Mouse (Mus musculus) G1E (cell line): ENCODE results near the gene Tchp. TPM values are rescaled to one million over a fixed set of nuclear protein-coding genes. Genes with fewer than 3 reads are reported as not detected.

Experiments used
- ATAC-seq: 2 replicates; pipeline ENCODE4 v1.8.0; 2016; ENCODE audit warnings: mild to moderate bottlenecking; ENCODE audit not compliant: insufficient number of reproducible peaks, poor library complexity, low FRiP score, severe bottlenecking; ENCODE audit errors: extremely low read depth
- DNase-seq: peaks from one replicate; pipeline ENCODE4 v3.0.0; 2012; ENCODE audit warnings: low spot score
- H3K27me3 ChIP-seq: 2 replicates; pipeline ENCODE4 v1.6.1; 2012; ENCODE audit warnings: mild to moderate bottlenecking, low read length, inconsistent platforms; ENCODE audit not compliant: insufficient read depth
- H3K36me3 ChIP-seq: replicated peaks from 2 replicates; pipeline ENCODE3; 2012; ENCODE audit warnings: mild to moderate bottlenecking, inconsistent platforms
- H3K4me1 ChIP-seq: 2 replicates; pipeline ENCODE4 v1.6.1; 2012; ENCODE audit warnings: low read depth, low read length, inconsistent platforms, mixed read lengths; ENCODE audit not compliant: insufficient read depth
- H3K4me3 ChIP-seq: 2 replicates; pipeline ENCODE4 v1.5.1; 2012; ENCODE audit warnings: low read depth, mild to moderate bottlenecking, inconsistent platforms, low read length, moderate library complexity, mixed read lengths
- H3K9me3 ChIP-seq: replicated peaks from 2 replicates; pipeline ENCODE4 v1.6.1; 2012; ENCODE audit warnings: inconsistent platforms
- CTCF ChIP-seq: IDR thresholded peaks from 2 replicates; pipeline ENCODE4 v1.5.1; 2012; ENCODE audit warnings: low read depth, low read length, inconsistent platforms, mixed read lengths
- GATA1 ChIP-seq: IDR thresholded peaks from 2 replicates; pipeline ENCODE4 v1.6.1; 2012; ENCODE audit warnings: borderline replicate concordance, low read length, inconsistent platforms, mixed read lengths
- GATA2 ChIP-seq: IDR thresholded peaks from 2 replicates; pipeline ENCODE4 v1.6.1; 2012; ENCODE audit warnings: low read depth, low read length, inconsistent platforms, borderline replicate concordance
- POLR2AphosphoS5 ChIP-seq: IDR thresholded peaks from 2 replicates; pipeline ENCODE4 v1.6.1; 2012; ENCODE audit warnings: low read depth, low read length, inconsistent platforms; ENCODE audit not compliant: insufficient replicate concordance
- TAL1 ChIP-seq: conservative IDR thresholded peaks from 2 replicates; pipeline ENCODE4 v1.6.1; 2012; ENCODE audit warnings: low read depth, low read length, inconsistent platforms, mixed read lengths
- polyA plus RNA-seq: library from polyadenylated mRNA; stranded (reverse); fragments of >175 nt; gene quantifications from 2 replicates; pipeline ENCODE4 v1.2.3, GENCODE M21; 2012
- total RNA-seq, 2 experiments: library from RNA; stranded (forward) in 1 of 2; stranded (reverse) in 1 of 2; fragments of 200-1000 nt in 1 of 2; fragments of >200 nt in 1 of 2; fragmentation: Nextera tagmentation in 1 of 2; gene quantifications; 2 replicates each; pipeline ENCODE4 v1.2.3; 2014 to 2017

Gene Tchp
- total and polyA plus RNA-seq, 3 experiments: 5.3 to 20.1 (median 11.9) TPM

GRCm38 (mm10) chr5:114746886-114747285, 39.3 kb downstream of the Tchp start:
- Histone ChIP-seq H3K27me3 (no peaks in the 10 kb centered on the region), H3K36me3 (peaks cover 99% of the 10 kb centered on the region), H3K9me3 (no peaks in the 10 kb centered on the region), H3K4me3 (no peak overlapping the region), H3K4me1 (peaks cover 12% of the 10 kb centered on the region)
- DNase-seq: no peak
- ATAC-seq: no peak
- TF ChIP-seq TAL1 (no peak), GATA2 (no peak), CTCF (no peak), POLR2AphosphoS5 (no peak), GATA1 (no peak)

- no peak for ATAC-seq
- no peaks in the 10 kb centered on the region for H3K27me3 ChIP-seq
- H3K9me3 ChIP-seq: no peaks in the 10 kb centered on the region
- H3K4me1 ChIP-seq: peaks cover 12% of the 10 kb centered on the region
- DNase-seq: no peak
- TF ChIP-seq GATA1 (no peak), GATA2 (no peak), TAL1 (no peak), CTCF (no peak)
- H3K36me3 ChIP-seq: peaks cover 99% of the 10 kb centered on the region
- H3K4me3 ChIP-seq: no peak overlapping the region
Observed at GRCm38 (mm10) chr5:114747521-114747920, 40.0 kb downstream of the Tchp start.

DNA sequence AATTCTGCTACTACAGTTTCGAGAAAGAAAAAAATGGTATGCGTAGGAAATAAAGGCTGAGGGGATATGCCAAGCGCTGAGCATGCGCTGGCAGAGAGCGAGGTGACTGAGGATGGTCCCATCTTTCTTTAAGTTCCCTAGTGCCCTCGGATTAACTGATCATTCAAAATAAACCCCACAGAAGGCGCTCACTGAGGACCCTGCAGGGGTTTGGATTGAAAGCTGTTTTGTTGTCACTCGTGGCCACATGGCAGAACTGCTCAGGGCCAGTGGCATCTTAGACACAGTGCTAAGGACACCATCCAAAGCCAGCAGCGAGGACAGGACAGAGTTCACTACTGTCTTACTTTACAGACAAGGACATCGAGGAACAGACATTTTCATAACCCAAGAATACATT, 42.8 kb downstream of the Tchp start:
- no peak overlapping the region for H3K4me3 ChIP-seq
- peaks cover 10% of the 10 kb centered on the region for H3K4me1 ChIP-seq
- no peaks in the 10 kb centered on the region for H3K27me3 ChIP-seq
- peaks cover 99% of the 10 kb centered on the region for H3K36me3 ChIP-seq
- DNase-seq (no peak), ATAC-seq (no peak)
- H3K9me3 ChIP-seq: no peaks in the 10 kb centered on the region
- TF ChIP-seq CTCF: no peak
- no peak for TF ChIP-seq POLR2AphosphoS5
- TF ChIP-seq GATA1: no peak
- TF ChIP-seq GATA2: no peak
- TF ChIP-seq TAL1: no peak

GRCm38 (mm10) chr5:114752397-114752796, 44.8 kb downstream of the Tchp start:
- DNase-seq (no peak), ATAC-seq (no peak)
- peaks cover 100% of the 10 kb centered on the region for H3K36me3 ChIP-seq
- no peaks in the 10 kb centered on the region for H3K9me3 ChIP-seq
- H3K4me1 ChIP-seq: no peaks in the 10 kb centered on the region; the same call in 1 of the 2 replicates
- H3K4me3 ChIP-seq: no peak overlapping the region
- no peaks in the 10 kb centered on the region for H3K27me3 ChIP-seq
- TF ChIP-seq POLR2AphosphoS5: no peak
- TF ChIP-seq CTCF: no peak
- TF ChIP-seq GATA2: no peak

GRCm38 (mm10) chr5:114753384-114753783, 45.8 kb downstream of the Tchp start:
- H3K36me3 ChIP-seq: peaks cover 100% of the 10 kb centered on the region
- no peak for ATAC-seq

DNA sequence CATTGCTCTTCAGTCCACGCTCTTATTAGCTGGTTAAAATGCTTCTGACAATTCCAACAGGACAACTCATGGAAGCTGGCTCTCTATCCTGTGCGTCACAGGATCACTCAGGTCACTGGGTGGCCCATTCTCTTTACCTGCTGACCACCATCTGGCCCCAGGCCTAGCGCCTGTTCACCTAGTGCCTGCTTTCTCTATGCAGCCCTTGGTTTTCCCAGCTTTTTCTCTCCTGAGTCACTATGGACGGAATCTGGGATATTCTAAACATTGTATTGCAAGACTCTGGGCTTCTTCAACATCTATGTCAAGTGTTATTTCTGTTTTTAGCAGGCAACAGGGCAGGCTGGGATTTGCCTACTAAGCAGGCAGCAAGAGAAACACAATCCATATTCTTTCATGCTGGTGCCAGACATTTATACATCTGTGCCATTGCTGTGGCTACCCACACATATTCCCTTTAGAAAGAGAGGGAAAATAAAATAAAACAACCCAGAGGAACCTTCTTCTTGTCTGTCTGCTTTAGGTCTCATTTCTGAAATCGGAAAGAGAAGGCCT, 52.1 kb downstream of the Tchp start:
- TF ChIP-seq POLR2AphosphoS5 (no peak), CTCF (no peak), GATA2 (no peak), GATA1 (no peak), TAL1 (no peak)
- Histone ChIP-seq H3K36me3 (peaks cover 99% of the 10 kb centered on the region), H3K4me1 (no peaks in the 10 kb centered on the region; the same call in 1 of the 2 replicates), H3K4me3 (no peak overlapping the region), H3K9me3 (no peaks in the 10 kb centered on the region), H3K27me3 (no peaks in the 10 kb centered on the region)
- no peak for ATAC-seq
- DNase-seq: no peak

More at GRCm38 (mm10) chr5:114753384-114753783, 45.8 kb downstream of the Tchp start:
- no peak for DNase-seq
- Histone ChIP-seq H3K9me3 (no peaks in the 10 kb centered on the region), H3K4me1 (no peaks in the 10 kb centered on the region; the same call in 1 of the 2 replicates), H3K27me3 (no peaks in the 10 kb centered on the region), H3K4me3 (no peak overlapping the region)
- TF ChIP-seq CTCF (no peak), GATA1 (no peak), TAL1 (no peak), POLR2AphosphoS5 (no peak), GATA2 (no peak)
